Mouse (Mus musculus) hindbrain, embryonic 13.5 days (tissue): Measurements from ENCODE around the gene Mgat4a. TPM values are rescaled to one million over a fixed set of nuclear protein-coding genes. Genes with fewer than 3 reads are reported as not detected.
A peak's percentile ranks its signal among the peaks of the same experiment; 100 is the strongest.
"Not testable (repeated sequence)": the region's sequence is repeated elsewhere in the genome, so short reads cannot be mapped to it uniquely, and the experiment has no call there.

ENCODE experiments used
- ATAC-seq: fragments of 200-750 bp; cut with Nextera tagmentation; 2 replicates; pipeline ENCODE4 v1.8.0; 2017; ENCODE audit warnings: moderate TSS enrichment; ENCODE audit not compliant: low FRiP score
- H3K27ac ChIP-seq: fragments of 300-500 bp; sonication (generic); 2 replicates; pipeline ENCODE4 v1.5.1; 2015; ENCODE audit warnings: inconsistent platforms, mild to moderate bottlenecking, moderate library complexity
- H3K27me3 ChIP-seq: fragments of 300-500 bp; sonication (generic); 2 replicates; pipeline ENCODE4 v1.6.1; 2015; ENCODE audit warnings: mild to moderate bottlenecking, inconsistent platforms
- H3K36me3 ChIP-seq: fragments of 300-500 bp; sonication (generic); 2 replicates; pipeline ENCODE4 v1.6.1; 2015; ENCODE audit warnings: mild to moderate bottlenecking, inconsistent platforms
- H3K4me1 ChIP-seq: fragments of 300-500 bp; sonication (generic); replicated peaks from 2 replicates; pipeline ENCODE4 v1.6.1; 2015; ENCODE audit warnings: inconsistent platforms
- H3K4me2 ChIP-seq: fragments of 300-500 bp; sonication (generic); 2 replicates; pipeline ENCODE4 v1.6.1; 2015; ENCODE audit warnings: inconsistent platforms, mild to moderate bottlenecking, moderate library complexity
- H3K4me3 ChIP-seq: fragments of 300-500 bp; sonication (generic); 2 replicates; pipeline ENCODE4 v1.5.1; 2015; ENCODE audit warnings: mild to moderate bottlenecking, inconsistent platforms
- H3K9ac ChIP-seq: fragments of 300-500 bp; sonication (generic); 2 replicates; pipeline ENCODE4 v1.6.1; 2015; ENCODE audit warnings: mild to moderate bottlenecking, inconsistent platforms
- H3K9me3 ChIP-seq: fragments of 300-500 bp; sonication (generic); 2 replicates; pipeline ENCODE4 v1.6.1; 2016; ENCODE audit warnings: inconsistent platforms
- WGBS: fragments of 180-500 bp; shearing (Covaris S2); methylation state at CpG from one replicate; pipeline ENCODE4 v1.1.7; 2015; 5-methylcytosine and 5-hydroxymethylcytosine counted together
- polyA plus RNA-seq: library from polyadenylated mRNA; unstranded; fragments of >200 nt; fragmentation: Nextera tagmentation; extraction: Ambion mirVana; gene quantifications from 2 replicates; pipeline ENCODE4 v1.2.1, GENCODE M21; 2015

Gene Mgat4a
- polyA plus RNA-seq, 1 experiment from 2014 or later, result 8.0 TPM

GRCm38 (mm10) chr1:37524669-37525068 is 16.1 kb downstream of the Mgat4a start:
- no peak overlapping the region for H3K9ac ChIP-seq
- H3K4me1 ChIP-seq, result no peaks in the 10 kb centered on the region
- no peak overlapping the region for H3K4me2 ChIP-seq
- ATAC-seq, result no peak
- H3K9me3 ChIP-seq, result no peaks in the 10 kb centered on the region
- H3K36me3 ChIP-seq, result no peaks in the 10 kb centered on the region
- H3K27me3 ChIP-seq, result no peaks in the 10 kb centered on the region
- H3K4me3 ChIP-seq, result no peak overlapping the region
- WGBS, result 84% methylated on average over 4 of the region's 4 CpGs
- no peak overlapping the region for H3K27ac ChIP-seq

DNA sequence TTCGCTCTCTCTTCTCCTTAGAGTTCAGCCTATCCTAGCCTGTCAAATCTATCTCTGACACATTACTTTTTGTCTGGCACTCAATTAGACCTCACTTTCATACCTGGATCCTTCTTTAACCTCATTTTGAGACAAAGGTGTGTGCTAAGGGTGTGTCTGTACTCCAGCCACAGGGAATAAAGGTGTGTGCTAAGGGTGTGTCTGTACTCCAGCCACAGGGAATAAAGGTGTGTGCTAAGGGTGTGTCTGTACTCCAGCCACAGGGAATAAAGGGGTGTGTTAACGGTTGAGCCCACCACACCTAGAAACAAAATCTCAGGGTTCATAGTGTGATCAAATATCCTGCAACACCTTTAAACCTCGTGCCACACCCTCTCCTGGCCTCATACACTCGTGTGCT is 16.7 kb downstream of the Mgat4a start:
- 92% methylated on average over 4 of the region's 4 CpGs for WGBS

GRCm38 (mm10) chr1:37523548-37523947 is 17.3 kb downstream of the Mgat4a start:
- 97% methylated on average over 3 of the region's 3 CpGs for WGBS
- H3K27ac ChIP-seq, H3K4me2 ChIP-seq, H3K36me3 ChIP-seq, H3K9me3 ChIP-seq, ATAC-seq, H3K27me3 ChIP-seq, H3K4me3 ChIP-seq, H3K4me1 ChIP-seq, H3K9ac ChIP-seq: not testable (repeated sequence)

More for the DNA sequence above, 16.7 kb downstream of the Mgat4a start:
- H3K27ac ChIP-seq, H3K4me2 ChIP-seq, ATAC-seq, H3K27me3 ChIP-seq, H3K9ac ChIP-seq, H3K9me3 ChIP-seq, H3K36me3 ChIP-seq, H3K4me3 ChIP-seq, H3K4me1 ChIP-seq: not testable (repeated sequence)

DNA sequence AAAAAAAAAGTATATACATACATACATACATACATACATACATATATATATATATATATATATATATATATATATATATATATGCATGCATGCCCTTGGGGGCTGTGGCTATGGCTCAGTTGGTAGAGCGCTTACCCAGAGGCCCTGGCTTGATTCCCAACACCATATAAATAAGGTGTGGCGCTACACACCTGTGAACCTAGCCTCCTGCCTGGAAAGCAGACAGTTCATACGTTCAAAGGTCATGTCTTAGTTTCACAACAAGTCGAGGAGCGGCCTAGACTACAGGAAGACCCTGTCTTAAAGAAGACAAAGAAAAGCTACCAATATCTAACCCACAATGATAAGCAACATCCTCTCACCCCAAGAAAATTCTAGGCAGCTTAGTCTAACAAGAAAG is 18.7 kb downstream of the Mgat4a start:
- 92% methylated on average over 5 of the region's 5 CpGs for WGBS
- Histone ChIP-seq H3K36me3 (no peaks in the 10 kb centered on the region), H3K27ac (no peak overlapping the region), H3K4me3 (no peak overlapping the region), H3K27me3 (no peaks in the 10 kb centered on the region), H3K4me2 (no peak overlapping the region), H3K4me1 (0 out of 2 replicates have a peak, but pooled peaks cover 3% of the 10 kb centered on the region), H3K9me3 (no peaks in the 10 kb centered on the region), H3K9ac (no peak overlapping the region)
- no peak for ATAC-seq

GRCm38 (mm10) chr1:37518791-37519190 is 22.0 kb downstream of the Mgat4a start:
- ATAC-seq, result no peak
- 0 out of 2 replicates have a peak, but pooled peaks cover 5% of the 10 kb centered on the region for H3K4me1 ChIP-seq
- no peak overlapping the region for H3K4me3 ChIP-seq

DNA sequence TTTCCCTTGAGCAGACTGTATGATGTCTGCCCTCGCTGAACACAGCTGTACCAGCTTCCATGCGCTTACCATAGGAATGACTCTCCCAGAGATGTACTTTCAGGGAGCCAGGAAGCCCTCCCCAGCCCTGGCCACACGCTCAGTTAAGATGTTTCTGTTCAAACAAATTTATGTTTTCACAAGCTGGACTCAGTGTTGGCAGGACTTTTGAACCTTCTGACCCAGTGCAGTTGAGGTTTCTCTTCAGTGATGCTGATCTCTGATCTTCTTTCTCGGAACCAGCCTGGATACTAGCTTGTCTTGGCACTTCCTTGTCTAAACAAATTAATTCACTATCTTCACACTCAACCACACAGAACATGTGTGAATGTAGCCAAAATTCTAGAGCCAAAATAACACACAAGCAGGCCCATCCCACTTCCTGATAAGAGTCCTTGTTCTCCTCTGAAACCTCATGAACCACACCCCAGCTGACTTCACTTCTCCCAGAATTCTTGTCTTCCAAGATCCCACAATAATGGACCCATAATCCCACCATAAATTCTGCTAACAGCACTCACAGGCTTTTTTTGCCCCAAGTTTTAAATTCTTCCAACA is 22.6 kb downstream of the Mgat4a start:
- no peaks in the 10 kb centered on the region for H3K27me3 ChIP-seq
- 84% methylated on average over 4 of the region's 4 CpGs for WGBS
- no peak overlapping the region for H3K4me3 ChIP-seq
- peaks cover 11% of the 10 kb centered on the region; the same call in 1 of the 2 replicates for H3K4me1 ChIP-seq
- H3K9ac ChIP-seq, result no peak overlapping the region
- no peak for ATAC-seq
- no peak overlapping the region for H3K4me2 ChIP-seq
- H3K36me3 ChIP-seq, result no peaks in the 10 kb centered on the region
- no peaks in the 10 kb centered on the region for H3K9me3 ChIP-seq
- H3K27ac ChIP-seq, result no peak overlapping the region

More at GRCm38 (mm10) chr1:37518791-37519190, 22.0 kb downstream of the Mgat4a start:
- no peak overlapping the region for H3K27ac ChIP-seq
- 91% methylated on average over 4 of the region's 4 CpGs for WGBS
- no peaks in the 10 kb centered on the region for H3K27me3 ChIP-seq
- no peaks in the 10 kb centered on the region for H3K9me3 ChIP-seq
- H3K9ac ChIP-seq, result no peak overlapping the region
- H3K4me2 ChIP-seq, result no peak overlapping the region
- H3K36me3 ChIP-seq, result no peaks in the 10 kb centered on the region

GRCm38 (mm10) chr1:37512961-37513431 is 27.8 kb downstream of the Mgat4a start:
- no peak overlapping the region for H3K4me3 ChIP-seq
- peak overlapping the region; percentile 75 for H3K27ac ChIP-seq
- H3K36me3 ChIP-seq, result no peaks in the 10 kb centered on the region
- H3K27me3 ChIP-seq, result 0 out of 2 replicates have a peak, but pooled peaks cover 3% of the 10 kb centered on the region
- peak; percentile 30; the same call in 1 of the 2 replicates for ATAC-seq
- no peak overlapping the region for H3K4me2 ChIP-seq
- peaks cover 30% of the 10 kb centered on the region for H3K4me1 ChIP-seq
- H3K9ac ChIP-seq, result peak overlapping the region; percentile 19; the same call in 1 of the 2 replicates
- no peaks in the 10 kb centered on the region for H3K9me3 ChIP-seq
- 69% methylated on average over 2 of the region's 2 CpGs for WGBS

- H3K4me1 ChIP-seq, result peaks cover 29% of the 10 kb centered on the region
- H3K9ac ChIP-seq, result no peak overlapping the region
- H3K27ac ChIP-seq, result peak overlapping the region; percentile 75
- ATAC-seq, result peak; percentile 58
- 0 out of 2 replicates have a peak, but pooled peaks cover 1% of the 10 kb centered on the region for H3K9me3 ChIP-seq
- H3K36me3 ChIP-seq, result no peaks in the 10 kb centered on the region
- 39% methylated on average over 5 of the region's 5 CpGs for WGBS
- no peak overlapping the region for H3K4me3 ChIP-seq
- H3K27me3 ChIP-seq, result 0 out of 2 replicates have a peak, but pooled peaks cover 3% of the 10 kb centered on the region
- no peak overlapping the region for H3K4me2 ChIP-seq
These were observed 28.6 kb downstream of the Mgat4a start for GRCm38 (mm10) chr1:37512109-37512640.

DNA sequence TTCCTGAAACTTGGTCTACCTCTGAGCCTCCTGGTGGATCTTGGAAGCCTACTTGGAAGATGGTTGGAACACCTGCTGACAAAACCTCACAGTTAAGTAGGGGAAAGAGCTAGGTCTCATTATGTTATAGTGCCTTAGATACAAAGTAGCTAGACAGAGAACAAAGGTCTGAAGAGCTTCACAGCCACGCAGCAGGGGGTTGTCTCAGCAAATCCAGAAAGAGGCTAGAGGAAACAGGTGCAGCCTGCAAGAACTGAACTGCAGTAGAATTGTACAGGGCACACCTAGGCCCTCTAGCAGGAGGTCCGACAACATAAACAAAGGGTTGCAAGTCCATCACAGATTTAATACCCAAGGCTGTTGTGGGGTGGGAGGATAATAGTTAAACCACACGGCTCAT is 30.6 kb downstream of the Mgat4a start:
- H3K27me3 ChIP-seq, result peaks cover 11% of the 10 kb centered on the region
- ATAC-seq, result no peak
- no peaks in the 10 kb centered on the region for H3K36me3 ChIP-seq

DNA sequence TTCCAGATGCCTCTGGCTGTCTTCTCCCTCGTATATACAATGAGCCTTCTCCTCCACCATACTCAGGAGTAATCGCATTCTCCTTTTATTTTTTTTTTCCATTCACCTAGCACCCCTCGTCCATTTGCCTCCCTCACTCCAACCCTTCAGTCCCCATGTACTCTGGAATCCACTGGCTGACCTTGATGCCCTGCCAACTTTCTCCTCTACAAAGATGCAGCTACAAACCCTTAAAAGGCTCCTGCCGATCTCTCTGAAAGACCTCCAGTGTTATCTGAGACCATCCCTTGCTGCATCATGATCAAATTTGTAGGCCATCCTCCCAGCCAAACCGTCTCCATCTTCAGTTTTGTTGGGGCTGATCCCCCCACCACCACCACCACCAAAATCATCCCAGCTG is 31.4 kb downstream of the Mgat4a start:
- WGBS, result 89% methylated on average over 5 of the region's 5 CpGs
- Histone ChIP-seq H3K36me3 (no peaks in the 10 kb centered on the region), H3K27ac (no peak overlapping the region), H3K9me3 (peaks cover 12% of the 10 kb centered on the region; the same call in 1 of the 2 replicates), H3K4me3 (no peak overlapping the region), H3K4me1 (peaks cover 26% of the 10 kb centered on the region), H3K27me3 (peaks cover 19% of the 10 kb centered on the region), H3K9ac (no peak overlapping the region), H3K4me2 (no peak overlapping the region)
- no peak for ATAC-seq

More for the DNA sequence above, 30.6 kb downstream of the Mgat4a start:
- H3K27ac ChIP-seq, result no peak overlapping the region
- peaks cover 26% of the 10 kb centered on the region for H3K4me1 ChIP-seq
- H3K9ac ChIP-seq, result no peak overlapping the region
- no peak overlapping the region for H3K4me2 ChIP-seq
- H3K4me3 ChIP-seq, result no peak overlapping the region
- peaks cover 12% of the 10 kb centered on the region; the same call in 1 of the 2 replicates for H3K9me3 ChIP-seq
- 85% methylated on average over 3 of the region's 3 CpGs for WGBS

GRCm38 (mm10) chr1:37505348-37505730 is 35.5 kb downstream of the Mgat4a start:
- WGBS, result 90% methylated on average over 9 of the region's 9 CpGs
- no peak for ATAC-seq
- Histone ChIP-seq H3K4me3 (no peak overlapping the region), H3K36me3 (no peaks in the 10 kb centered on the region), H3K27ac (no peak overlapping the region; the same call in 1 of the 2 replicates), H3K4me1 (no peaks in the 10 kb centered on the region), H3K27me3 (peaks cover 52% of the 10 kb centered on the region), H3K9me3 (peaks cover 12% of the 10 kb centered on the region; the same call in 1 of the 2 replicates), H3K9ac (no peak overlapping the region), H3K4me2 (no peak overlapping the region)

DNA sequence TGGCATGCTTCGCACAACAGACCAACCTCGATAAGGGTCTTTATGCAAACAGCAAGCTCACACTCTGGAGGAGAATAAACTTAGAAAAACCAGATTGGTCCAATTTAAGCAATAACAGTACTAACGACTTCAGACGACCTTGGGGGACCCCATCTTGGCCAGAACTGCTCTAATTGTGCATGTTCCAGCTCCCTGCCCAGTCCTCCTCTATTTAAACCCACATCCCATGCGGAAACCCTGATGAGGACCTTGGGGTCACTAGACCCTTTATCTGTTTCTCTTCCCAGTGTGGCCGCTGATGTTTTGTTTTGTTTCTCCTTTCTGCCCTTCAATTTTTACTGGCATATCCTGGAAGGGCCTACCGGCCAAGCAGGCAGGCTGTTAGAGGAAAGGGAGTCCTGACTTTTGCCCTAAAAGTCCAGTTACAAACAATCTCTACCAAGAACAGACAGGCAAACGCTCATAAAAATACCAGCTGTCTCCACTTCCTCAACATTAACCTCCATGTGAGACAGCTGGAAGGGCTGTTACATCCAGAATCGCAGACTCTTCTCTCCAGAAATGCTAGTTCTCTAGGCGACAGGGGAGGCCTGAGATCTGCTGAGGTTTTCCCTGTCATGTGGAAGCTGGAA is 36.0 kb downstream of the Mgat4a start:
- Histone ChIP-seq H3K4me3 (no peak overlapping the region), H3K4me1 (no peaks in the 10 kb centered on the region), H3K27me3 (peaks cover 57% of the 10 kb centered on the region), H3K36me3 (no peaks in the 10 kb centered on the region), H3K27ac (no peak overlapping the region; the same call in 1 of the 2 replicates), H3K9me3 (peaks cover 12% of the 10 kb centered on the region; the same call in 1 of the 2 replicates), H3K9ac (no peak overlapping the region), H3K4me2 (no peak overlapping the region)
- ATAC-seq, result no peak
- 79% methylated on average over 10 of the region's 10 CpGs for WGBS
